Mouse (Mus musculus) mouse trophoblast stem cell (cell line): ENCODE data around the gene Zfp687.

ENCODE experiments used
- in situ Hi-C, 2 experiments: fragments of 300-500 bp; cut with MseI, MboI; formaldehyde crosslinking; loops; 2 replicates in 1 of 2; 3 replicates in 1 of 2; pipeline ENCODE4 v1.15.1; 2025

Zfp687 gene

DNA sequence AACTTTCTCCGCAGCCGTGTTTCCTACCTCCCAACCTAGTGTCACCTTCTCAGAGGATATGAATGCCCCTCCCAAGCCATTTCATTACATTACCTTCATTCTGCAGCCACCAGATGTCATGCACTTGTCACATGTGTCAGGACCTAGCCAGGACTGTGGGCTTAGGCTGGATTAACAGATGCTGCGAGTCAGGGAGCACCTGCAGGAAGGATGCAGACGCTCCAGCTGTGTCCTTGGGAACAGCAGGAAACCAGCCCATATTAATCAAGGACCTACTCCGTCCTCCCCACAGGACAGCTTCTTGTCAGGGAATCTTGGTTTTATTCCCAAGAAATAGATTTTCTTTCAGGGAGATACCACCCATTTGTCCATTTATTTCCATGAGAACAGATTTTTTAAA, 54.9 kb downstream of the Zfp687 start:
- in situ Hi-C loops, result no loop called here

DNA sequence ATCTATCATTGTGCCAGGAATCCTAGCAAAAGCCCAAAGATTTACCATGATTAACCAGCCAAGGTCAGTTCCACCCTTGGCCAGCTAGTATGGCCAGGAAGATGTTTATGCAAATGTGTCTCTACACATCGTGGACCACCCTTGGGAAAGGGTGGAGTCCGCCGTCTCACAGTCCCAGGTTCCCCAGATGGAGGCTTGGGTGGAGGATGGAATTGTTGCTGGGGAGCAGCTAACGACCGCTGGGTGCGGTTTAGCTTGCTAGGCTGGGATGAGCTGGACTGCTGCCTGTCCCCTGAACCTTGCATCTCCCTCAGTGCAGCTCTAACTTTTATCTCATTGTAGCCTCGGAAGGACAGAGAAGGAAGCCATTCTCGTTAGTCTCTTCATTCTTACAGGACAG, 55.4 kb downstream of the Zfp687 start:
- in situ Hi-C loops, result no loop called here

GRCm38 (mm10) chr3:94958295-94958694, 57.0 kb downstream of the Zfp687 start:
- in situ Hi-C loops, result no loop called here
